Mouse (Mus musculus) hindbrain, embryonic 11.5 days (tissue): ENCODE measurements around the gene Mob3b. TPM values are rescaled to one million over a fixed set of nuclear protein-coding genes. Genes with fewer than 3 reads are reported as not detected.

Source experiments
- ATAC-seq: fragments of 200-750 bp; cut with Nextera tagmentation; 2 replicates; pipeline ENCODE4 v1.8.0; 2017; ENCODE audit warnings: mild to moderate bottlenecking, moderate TSS enrichment, moderate library complexity; ENCODE audit not compliant: low FRiP score
- DNase-seq: peaks from one replicate; pipeline ENCODE4 v3.0.0-alpha.2; 2015; ENCODE audit warnings: low spot score
- H3K27ac ChIP-seq: fragments of 300-500 bp; sonication (generic); 2 replicates; pipeline ENCODE4 v1.5.1; 2014; ENCODE audit warnings: mild to moderate bottlenecking, low read depth, low read length
- H3K27me3 ChIP-seq: fragments of 300-500 bp; sonication (generic); 2 replicates; pipeline ENCODE4 v1.6.1; 2014; ENCODE audit warnings: mild to moderate bottlenecking, low read length, moderate library complexity, mixed read lengths; ENCODE audit not compliant: control insufficient read depth, insufficient read depth
- H3K36me3 ChIP-seq: fragments of 300-500 bp; sonication (generic); 2 replicates; pipeline ENCODE4 v1.6.1; 2014; ENCODE audit warnings: mild to moderate bottlenecking, low read length, moderate library complexity, mixed read lengths; ENCODE audit not compliant: control insufficient read depth, insufficient read depth
- H3K4me1 ChIP-seq: fragments of 300-500 bp; sonication (generic); replicated peaks from 2 replicates; pipeline ENCODE4 v1.6.1; 2014; ENCODE audit warnings: low read length, mixed read lengths; ENCODE audit not compliant: control insufficient read depth, insufficient read depth
- H3K4me2 ChIP-seq: fragments of 300-500 bp; sonication (generic); replicated peaks from 2 replicates; pipeline ENCODE4 v1.6.1; 2014; ENCODE audit warnings: mild to moderate bottlenecking, low read depth, low read length
- H3K4me3 ChIP-seq: fragments of 300-500 bp; sonication (generic); 2 replicates; pipeline ENCODE4 v1.5.1; 2014; ENCODE audit warnings: low read depth, low read length
- H3K9ac ChIP-seq: fragments of 300-500 bp; sonication (generic); 2 replicates; pipeline ENCODE4 v1.6.1; 2014; ENCODE audit warnings: low read depth, low read length
- H3K9me3 ChIP-seq: fragments of 300-500 bp; sonication (generic); 2 replicates; pipeline ENCODE4 v1.6.1; 2016; ENCODE audit warnings: low read length; ENCODE audit not compliant: control insufficient read depth
- WGBS: fragments of 180-500 bp; shearing (Covaris S2); extraction: QIAGEN DNeasy Blood & Tissue Kit; methylation state at CpG from one replicate; pipeline ENCODE4 v1.1.7; 2014; 5-methylcytosine and 5-hydroxymethylcytosine counted together
- polyA plus RNA-seq: library from polyadenylated mRNA; unstranded; fragments of >200 nt; fragmentation: Nextera tagmentation; extraction: Ambion mirVana; gene quantifications from 2 replicates; pipeline ENCODE4 v1.2.1, GENCODE M21; 2014

Gene Mob3b
- polyA plus RNA-seq, 1 experiment from 2014 or later: 14.5 TPM

DNA sequence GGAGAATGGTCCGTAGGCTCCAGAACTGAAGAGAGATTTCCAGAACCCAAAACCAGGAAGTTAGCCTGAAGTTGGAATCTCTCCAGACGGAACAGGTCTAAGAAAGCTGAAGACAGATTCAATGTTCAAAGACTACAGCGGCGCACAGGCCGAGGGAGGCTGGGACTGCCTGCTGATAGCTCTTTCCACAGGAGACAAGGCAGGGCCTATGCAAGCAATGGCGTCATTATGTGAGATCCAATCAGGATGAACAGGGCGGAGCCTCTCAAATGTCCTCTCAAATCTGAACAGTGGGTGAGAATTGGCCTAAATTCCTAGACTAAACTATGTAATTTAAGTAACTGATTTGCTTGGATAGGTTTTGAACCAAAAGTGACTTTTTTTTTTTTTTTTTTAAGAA, 160.7 kb downstream of the Mob3b start:
- H3K27me3 ChIP-seq: no peaks in the 10 kb centered on the region
- H3K4me1 ChIP-seq: peaks cover 5% of the 10 kb centered on the region
- no peak overlapping the region for H3K9ac ChIP-seq
- no peak overlapping the region for H3K4me2 ChIP-seq
- no peak overlapping the region for H3K4me3 ChIP-seq
- DNase-seq (no peak), ATAC-seq (no peak)
- H3K9me3 ChIP-seq: no peaks in the 10 kb centered on the region
- no peak overlapping the region for H3K27ac ChIP-seq
- H3K36me3 ChIP-seq: no peaks in the 10 kb centered on the region
- 78% methylated on average over 7 of the region's 7 CpGs for WGBS

DNA sequence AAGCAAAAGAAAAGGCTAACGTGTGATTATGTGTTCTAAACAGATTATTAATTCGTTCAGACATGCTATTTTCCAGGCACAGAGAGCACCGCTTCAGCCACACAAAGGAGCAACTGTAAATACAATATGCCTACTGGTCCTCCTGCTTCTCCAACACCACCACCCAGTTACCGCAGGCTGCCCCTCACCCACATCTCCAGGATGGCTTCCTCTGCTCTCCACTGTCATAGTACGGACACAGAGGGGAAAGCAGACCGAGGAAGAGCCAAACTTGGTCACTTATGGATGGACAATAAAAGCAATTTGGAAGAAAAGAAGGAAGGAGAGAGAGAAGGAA, 163.7 kb downstream of the Mob3b start:
- Histone ChIP-seq H3K27me3 (no peaks in the 10 kb centered on the region), H3K4me1 (peaks cover 5% of the 10 kb centered on the region), H3K9me3 (no peaks in the 10 kb centered on the region), H3K4me3 (no peak overlapping the region), H3K9ac (peak overlapping the region; percentile 40), H3K4me2 (no peak overlapping the region; the same call in 1 of the 2 replicates), H3K36me3 (no peaks in the 10 kb centered on the region), H3K27ac (peak overlapping the region; percentile 81)
- ATAC-seq: peak; percentile 43
- 37% methylated on average over 6 of the region's 6 CpGs for WGBS
- DNase-seq: no peak

DNA sequence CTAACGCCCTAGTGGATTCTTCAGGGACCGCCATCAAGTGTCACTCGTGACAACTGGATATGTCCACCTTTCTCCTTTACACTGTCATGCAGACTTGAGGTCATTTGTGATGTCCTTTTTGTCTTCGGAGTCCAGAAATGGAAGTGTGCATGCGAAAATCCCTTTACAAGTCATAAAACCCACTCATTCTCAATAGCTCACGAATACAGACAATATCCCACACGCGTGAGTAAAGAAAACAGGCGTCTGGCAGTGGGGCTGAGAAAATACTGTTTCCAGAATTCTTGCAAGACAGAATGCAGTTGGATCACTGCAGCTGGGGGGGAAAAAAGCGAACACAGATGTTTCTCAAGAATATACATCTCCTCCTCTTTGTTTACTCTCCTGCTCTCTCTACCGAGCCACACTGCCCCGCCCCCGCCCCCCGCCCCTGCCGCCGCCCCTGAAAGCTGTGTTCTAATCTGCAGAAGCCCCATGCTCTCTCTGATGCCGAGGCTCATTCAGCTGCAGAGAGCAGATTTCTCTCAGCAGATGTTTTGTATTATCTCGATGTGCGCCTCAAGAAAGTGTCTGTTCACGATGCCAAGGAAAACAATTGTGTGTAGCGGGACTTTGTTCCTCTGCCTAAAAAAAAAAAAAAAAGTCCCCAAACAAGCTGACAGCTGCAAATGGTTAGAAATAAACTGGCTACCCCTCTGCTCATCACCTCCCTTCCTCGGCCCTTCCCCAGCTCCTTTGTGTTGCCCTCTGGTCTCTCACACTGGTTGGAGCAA, 164.2 kb downstream of the Mob3b start:
- peak overlapping the region; percentile 81 for H3K27ac ChIP-seq
- 32% methylated on average over 22 of the region's 22 CpGs for WGBS
- DNase-seq (peak; percentile 55), ATAC-seq (peak; percentile 66)
- H3K9me3 ChIP-seq: no peaks in the 10 kb centered on the region
- H3K27me3 ChIP-seq: no peaks in the 10 kb centered on the region
- no peak overlapping the region for H3K4me3 ChIP-seq
- peak overlapping the region; percentile 40 for H3K9ac ChIP-seq
- no peak overlapping the region; the same call in 1 of the 2 replicates for H3K4me2 ChIP-seq
- peaks cover 5% of the 10 kb centered on the region for H3K4me1 ChIP-seq
- no peaks in the 10 kb centered on the region for H3K36me3 ChIP-seq

DNA sequence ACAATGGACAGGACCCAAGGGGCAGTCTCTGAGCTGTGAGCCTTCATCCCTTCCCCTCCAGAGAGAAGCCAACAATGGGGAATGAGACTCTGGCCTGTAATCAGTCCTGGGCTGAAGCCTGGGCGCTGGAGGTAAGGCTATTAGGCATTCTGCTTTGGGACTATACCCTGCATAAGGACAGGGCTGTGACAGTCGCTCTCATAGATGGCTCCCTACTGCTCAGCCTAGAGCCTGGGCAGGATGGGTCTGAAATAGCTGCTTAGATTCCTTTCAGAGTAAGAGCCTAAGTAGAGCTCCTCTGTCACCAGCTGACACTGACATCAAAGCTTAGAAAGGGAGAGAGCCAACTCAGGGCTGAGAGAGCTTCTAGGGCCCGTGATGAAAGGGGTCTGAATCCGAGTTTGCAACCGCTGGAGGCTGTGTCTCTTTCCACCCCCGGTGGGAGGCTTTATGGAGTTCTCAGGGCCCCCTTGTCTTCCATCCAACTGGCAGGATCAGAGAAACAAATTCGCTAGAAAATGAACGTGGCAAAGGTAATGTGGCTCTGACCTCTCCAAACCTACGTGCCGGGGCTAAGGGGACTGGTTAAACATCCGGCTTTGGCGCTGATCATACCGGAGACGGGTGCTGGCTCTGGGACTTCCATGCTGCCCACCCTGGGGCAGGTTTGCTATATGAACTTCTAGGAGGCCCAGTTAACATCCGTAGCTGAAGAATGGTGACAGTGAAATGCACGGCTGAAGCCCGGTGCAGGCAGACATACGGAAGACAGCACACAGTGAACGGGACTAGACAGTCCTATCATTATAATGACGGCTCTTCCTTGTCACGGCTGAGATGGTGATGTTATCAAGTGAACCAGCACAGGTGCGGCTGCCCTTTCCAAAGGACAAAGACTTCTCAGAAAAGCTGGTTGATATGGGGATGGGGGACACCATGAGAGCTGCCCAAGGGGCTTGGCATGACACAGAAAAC, 165.1 kb downstream of the Mob3b start:
- Histone ChIP-seq H3K9me3 (no peaks in the 10 kb centered on the region), H3K4me3 (no peak overlapping the region), H3K27ac (peak overlapping the region; percentile 81), H3K4me2 (peak overlapping the region; percentile 11; the same call in 1 of the 2 replicates), H3K27me3 (no peaks in the 10 kb centered on the region), H3K9ac (peak overlapping the region; percentile 8; the same call in 1 of the 2 replicates), H3K4me1 (peaks cover 5% of the 10 kb centered on the region), H3K36me3 (no peaks in the 10 kb centered on the region)
- 56% methylated on average over 22 of the region's 22 CpGs for WGBS
- peak; percentile 40 for DNase-seq
- ATAC-seq: peak; percentile 46

DNA sequence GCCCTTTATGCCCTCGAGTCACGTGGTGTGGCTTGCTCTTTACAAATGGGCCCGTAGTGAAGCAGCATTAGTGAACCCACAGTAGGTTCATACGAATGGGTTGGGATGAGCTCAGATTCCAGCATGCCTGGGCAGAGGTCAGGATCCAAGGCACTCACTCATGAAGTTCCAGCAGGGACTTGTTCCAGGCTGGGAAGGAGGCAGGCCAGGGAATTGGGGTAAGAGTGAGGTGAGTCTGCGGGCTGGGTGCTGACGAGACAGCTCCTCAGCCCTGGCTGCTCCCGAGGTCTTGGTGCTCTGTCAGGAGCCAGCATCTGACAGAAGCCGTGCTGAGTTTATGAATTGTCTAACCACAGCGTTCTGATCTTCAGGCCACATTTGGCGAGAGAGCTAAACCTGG, 166.2 kb downstream of the Mob3b start:
- Histone ChIP-seq H3K27me3 (no peaks in the 10 kb centered on the region), H3K4me3 (no peak overlapping the region), H3K27ac (no peak overlapping the region), H3K4me1 (peaks cover 5% of the 10 kb centered on the region), H3K9me3 (no peaks in the 10 kb centered on the region), H3K9ac (no peak overlapping the region), H3K36me3 (no peaks in the 10 kb centered on the region), H3K4me2 (no peak overlapping the region)
- DNase-seq (no peak), ATAC-seq (no peak)
- WGBS: 45% methylated on average over 10 of the region's 10 CpGs

DNA sequence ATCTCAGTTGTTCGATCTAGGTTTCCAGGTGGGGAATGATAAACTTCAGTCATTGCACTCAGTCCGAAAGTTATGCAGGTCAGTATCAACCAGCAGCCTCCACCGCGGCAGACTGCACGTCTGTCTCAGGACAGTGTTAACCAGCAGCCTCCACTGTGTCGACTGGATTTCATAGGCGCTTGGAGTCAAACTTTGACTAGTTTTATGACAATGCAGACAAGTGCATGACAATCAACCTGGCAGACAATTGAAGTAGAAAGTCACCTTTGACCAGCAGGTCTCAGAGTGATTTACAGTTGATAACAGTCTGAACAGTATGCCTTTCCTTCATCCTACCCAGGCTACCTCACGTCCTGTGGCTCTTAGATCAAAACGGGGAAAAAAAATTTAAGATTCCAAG, 166.6 kb downstream of the Mob3b start:
- WGBS: 82% methylated on average over 9 of the region's 9 CpGs
- Histone ChIP-seq H3K4me2 (no peak overlapping the region), H3K9ac (no peak overlapping the region), H3K36me3 (no peaks in the 10 kb centered on the region), H3K4me3 (no peak overlapping the region), H3K4me1 (peaks cover 5% of the 10 kb centered on the region), H3K9me3 (no peaks in the 10 kb centered on the region), H3K27ac (no peak overlapping the region), H3K27me3 (no peaks in the 10 kb centered on the region)
- DNase-seq (no peak), ATAC-seq (no peak)

DNA sequence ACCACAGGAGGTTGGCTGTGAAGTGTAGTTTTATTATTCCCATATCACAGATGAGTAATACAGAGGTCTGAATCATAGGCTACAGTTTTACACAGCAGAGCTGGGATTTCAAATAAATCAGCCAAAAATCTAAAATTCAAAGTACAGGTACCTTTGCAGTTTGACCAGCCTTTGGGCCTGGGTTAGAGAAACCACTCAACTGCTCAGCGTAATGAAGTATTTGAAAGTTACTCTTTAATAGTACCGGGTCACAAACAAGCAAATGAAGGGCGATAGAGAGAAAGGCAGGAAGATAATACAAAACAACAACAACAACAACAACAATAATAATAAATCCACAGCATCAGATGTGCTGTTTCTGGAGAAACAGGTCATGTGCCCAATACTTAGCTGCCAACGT, 169.7 kb downstream of the Mob3b start:
- no peak for DNase-seq
- H3K4me3 ChIP-seq: no peak overlapping the region
- H3K9ac ChIP-seq: no peak overlapping the region
- no peaks in the 10 kb centered on the region for H3K36me3 ChIP-seq
- H3K27me3 ChIP-seq: no peaks in the 10 kb centered on the region
- 85% methylated on average over 4 of the region's 4 CpGs for WGBS
- no peak for ATAC-seq
- no peak overlapping the region for H3K4me2 ChIP-seq
- peaks cover 3% of the 10 kb centered on the region for H3K4me1 ChIP-seq
- no peaks in the 10 kb centered on the region for H3K9me3 ChIP-seq
- no peak overlapping the region for H3K27ac ChIP-seq

DNA sequence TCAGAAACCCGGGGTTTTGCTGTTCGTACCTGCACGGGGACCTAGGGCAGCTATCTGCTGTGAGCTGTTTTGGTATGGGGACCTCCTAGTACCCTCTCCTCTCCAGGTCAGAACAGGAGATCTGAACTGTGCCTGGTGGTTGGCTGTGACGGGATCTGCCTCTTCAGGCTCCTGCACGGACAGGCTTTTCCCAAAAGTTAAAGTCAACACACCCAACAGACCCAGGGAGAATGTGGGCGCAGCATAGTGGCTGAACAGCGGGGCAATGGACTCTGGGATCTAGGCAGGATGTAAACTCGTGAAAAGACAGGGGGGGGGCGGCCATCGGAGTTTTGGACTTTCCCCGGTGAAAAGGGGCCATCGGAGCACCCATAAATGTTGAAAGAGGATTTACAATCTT, 170.2 kb downstream of the Mob3b start:
- ATAC-seq: no peak
- 93% methylated on average over 12 of the region's 12 CpGs for WGBS
- no peak overlapping the region for H3K4me2 ChIP-seq
- no peak overlapping the region for H3K9ac ChIP-seq
- peaks cover 2% of the 10 kb centered on the region; the same call in 1 of the 2 replicates for H3K4me1 ChIP-seq
- H3K36me3 ChIP-seq: no peaks in the 10 kb centered on the region
- no peak overlapping the region for H3K27ac ChIP-seq
- no peaks in the 10 kb centered on the region for H3K9me3 ChIP-seq
- H3K4me3 ChIP-seq: no peak overlapping the region
- H3K27me3 ChIP-seq: no peaks in the 10 kb centered on the region
- no peak for DNase-seq
